Mouse (Mus musculus): ENCODE measurements around the gene Cxcl10. TPM values are rescaled to one million over a fixed set of nuclear protein-coding genes. Genes with fewer than 3 reads are reported as not detected.

The Cxcl10 gene
- polyA plus RNA-seq, 1 experiment from 2014 or later, result 0.38 TPM

GRCm38 (mm10) chr5:92349731-92350130, 1.0 kb upstream of the Cxcl10 start:
- Histone ChIP-seq H3K36me3 (replicated peaks; ENCODE audit: control insufficient read depth, insufficient read depth, low read depth, low read length) (no peaks in the 10 kb centered on the region), H3K27me3 (ENCODE audit: control insufficient read depth, insufficient read depth, low read length) (no peaks in the 10 kb centered on the region), H3K4me2 (ENCODE audit: low read depth, low read length) (no peak overlapping the region), H3K9ac (replicated peaks; ENCODE audit: low read length) (no peak overlapping the region), H3K4me1 (ENCODE audit: control insufficient read depth, insufficient read depth, low read length) (no peaks in the 10 kb centered on the region), H3K4me3 (ENCODE audit: low read depth, low read length) (no peak overlapping the region), H3K9me3 (replicated peaks; ENCODE audit: control insufficient read depth, low read length) (no peaks in the 10 kb centered on the region), H3K27ac (replicated peaks; ENCODE audit: low read depth, low read length) (no peak overlapping the region)
- WGBS, result 85% methylated on average over 7 of the region's 7 CpGs
- DNase-seq (ENCODE audit: low spot score) (no peak), ATAC-seq (replicated peaks; ENCODE audit: insufficient number of reproducible peaks, low FRiP score, low TSS enrichment, low read depth) (no peak)

DNA sequence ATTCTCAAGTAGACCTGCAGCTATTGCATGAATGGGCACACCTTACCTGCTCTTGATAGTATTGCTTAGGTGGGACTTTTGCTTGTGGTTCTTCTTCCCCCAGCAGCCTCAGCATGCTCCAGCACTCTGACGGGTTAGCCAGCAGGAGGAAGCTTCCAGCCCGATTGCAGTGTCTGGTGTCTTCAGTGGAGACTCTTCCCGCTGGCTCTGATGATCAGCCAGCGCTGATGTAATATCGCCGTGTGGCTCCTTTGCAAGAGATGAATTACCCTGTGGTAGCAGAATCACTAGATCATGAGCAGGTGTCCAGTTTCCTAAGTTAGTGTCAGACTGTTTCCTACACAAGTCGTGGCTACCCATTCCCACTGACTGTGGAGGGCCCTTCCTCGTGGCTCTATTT, 3.7 kb downstream of the Cxcl10 start:
- no peaks in the 10 kb centered on the region for H3K27me3 ChIP-seq (ENCODE audit: control insufficient read depth, insufficient read depth, low read length)
- no peaks in the 10 kb centered on the region for H3K36me3 ChIP-seq (replicated peaks; ENCODE audit: control insufficient read depth, insufficient read depth, low read depth, low read length)
- no peaks in the 10 kb centered on the region for H3K9me3 ChIP-seq (replicated peaks; ENCODE audit: control insufficient read depth, low read length)
- DNase-seq (ENCODE audit: low spot score), result no peak
- H3K27ac ChIP-seq (replicated peaks; ENCODE audit: low read depth, low read length), result no peak overlapping the region
- no peak overlapping the region for H3K4me3 ChIP-seq (ENCODE audit: low read depth, low read length)
- H3K4me2 ChIP-seq (ENCODE audit: low read depth, low read length), result no peak overlapping the region
- 84% methylated on average over 8 of the region's 8 CpGs for WGBS
- no peak overlapping the region for H3K9ac ChIP-seq (replicated peaks; ENCODE audit: low read length)
- H3K4me1 ChIP-seq (ENCODE audit: control insufficient read depth, insufficient read depth, low read length), result no peaks in the 10 kb centered on the region
- ATAC-seq (replicated peaks; ENCODE audit: insufficient number of reproducible peaks, low FRiP score, low TSS enrichment, low read depth), result no peak

DNA sequence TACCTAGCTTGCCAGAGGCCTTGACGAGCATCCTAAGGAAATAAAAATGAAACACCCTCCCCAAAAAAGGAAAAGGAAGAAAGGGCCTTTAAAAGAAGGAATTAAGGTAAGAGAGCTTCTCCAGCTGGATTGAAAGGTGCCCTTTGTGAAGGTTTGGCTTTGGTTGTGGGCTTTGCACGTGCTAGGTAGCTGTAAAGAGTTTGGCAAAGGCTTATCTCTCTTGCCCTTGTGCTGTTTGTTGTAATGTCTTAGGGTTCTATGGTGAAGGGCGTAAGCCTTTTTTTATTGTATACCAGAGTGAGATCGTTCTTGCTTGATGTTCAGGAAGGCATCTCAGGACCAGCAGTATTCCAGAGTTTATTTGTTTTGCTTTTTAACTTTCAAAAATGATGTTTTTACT, 8.1 kb downstream of the Cxcl10 start:
- Histone ChIP-seq H3K9me3 (replicated peaks; ENCODE audit: control insufficient read depth, low read length) (no peaks in the 10 kb centered on the region), H3K4me1 (ENCODE audit: control insufficient read depth, insufficient read depth, low read length) (no peaks in the 10 kb centered on the region), H3K4me3 (ENCODE audit: low read depth, low read length) (no peak overlapping the region), H3K4me2 (ENCODE audit: low read depth, low read length) (no peak overlapping the region), H3K27me3 (ENCODE audit: control insufficient read depth, insufficient read depth, low read length) (no peaks in the 10 kb centered on the region), H3K27ac (replicated peaks; ENCODE audit: low read depth, low read length) (no peak overlapping the region), H3K36me3 (replicated peaks; ENCODE audit: control insufficient read depth, insufficient read depth, low read depth, low read length) (no peaks in the 10 kb centered on the region), H3K9ac (replicated peaks; ENCODE audit: low read length) (no peak overlapping the region)
- no peak for DNase-seq (ENCODE audit: low spot score)
- no peak for ATAC-seq (replicated peaks; ENCODE audit: insufficient number of reproducible peaks, low FRiP score, low TSS enrichment, low read depth)
- 79% methylated on average over 4 of the region's 4 CpGs for WGBS

DNA sequence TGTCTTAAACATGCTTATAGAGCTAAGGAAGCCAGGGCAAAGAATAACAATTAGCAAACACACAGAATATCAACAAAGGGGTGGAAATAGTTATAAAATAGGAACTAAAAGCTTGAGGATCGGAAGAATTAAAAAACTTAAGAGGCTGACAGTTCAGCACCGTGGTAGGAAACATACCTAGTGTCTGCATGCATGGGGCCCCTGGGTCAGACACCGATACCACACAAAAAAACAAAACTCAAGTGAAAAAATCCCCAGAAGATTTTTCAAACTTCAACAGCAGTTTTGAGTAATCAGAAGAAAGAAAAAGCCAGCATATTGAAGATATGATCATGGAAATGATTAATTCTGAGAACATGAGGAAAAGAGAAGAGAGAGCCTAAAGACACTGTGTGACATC, 11.9 kb downstream of the Cxcl10 start:
- no peaks in the 10 kb centered on the region for H3K4me1 ChIP-seq (ENCODE audit: control insufficient read depth, insufficient read depth, low read length)
- no peaks in the 10 kb centered on the region for H3K36me3 ChIP-seq (replicated peaks; ENCODE audit: control insufficient read depth, insufficient read depth, low read depth, low read length)
- no peak overlapping the region for H3K27ac ChIP-seq (replicated peaks; ENCODE audit: low read depth, low read length)
- no peak overlapping the region for H3K4me2 ChIP-seq (ENCODE audit: low read depth, low read length)
- ATAC-seq (replicated peaks; ENCODE audit: insufficient number of reproducible peaks, low FRiP score, low TSS enrichment, low read depth) (no peak), DNase-seq (ENCODE audit: low spot score) (no peak)
- H3K27me3 ChIP-seq (ENCODE audit: control insufficient read depth, insufficient read depth, low read length), result no peaks in the 10 kb centered on the region
- no peak overlapping the region for H3K9ac ChIP-seq (replicated peaks; ENCODE audit: low read length)
- H3K9me3 ChIP-seq (replicated peaks; ENCODE audit: control insufficient read depth, low read length), result no peaks in the 10 kb centered on the region
- WGBS, result 82% methylated on average over 3 of the region's 3 CpGs
- H3K4me3 ChIP-seq (ENCODE audit: low read depth, low read length), result no peak overlapping the region

- Histone ChIP-seq H3K4me1 (ENCODE audit: control insufficient read depth, insufficient read depth, low read length) (no peaks in the 10 kb centered on the region), H3K36me3 (replicated peaks; ENCODE audit: control insufficient read depth, insufficient read depth, low read depth, low read length) (no peaks in the 10 kb centered on the region), H3K4me2 (ENCODE audit: low read depth, low read length) (no peak overlapping the region), H3K4me3 (ENCODE audit: low read depth, low read length) (no peak overlapping the region), H3K27ac (replicated peaks; ENCODE audit: low read depth, low read length) (no peak overlapping the region), H3K9ac (replicated peaks; ENCODE audit: low read length) (no peak overlapping the region), H3K27me3 (ENCODE audit: control insufficient read depth, insufficient read depth, low read length) (no peaks in the 10 kb centered on the region), H3K9me3 (replicated peaks; ENCODE audit: control insufficient read depth, low read length) (no peaks in the 10 kb centered on the region)
- DNase-seq (ENCODE audit: low spot score), result no peak
- 80% methylated on average over 9 of the region's 9 CpGs for WGBS
- no peak for ATAC-seq (replicated peaks; ENCODE audit: insufficient number of reproducible peaks, low FRiP score, low TSS enrichment, low read depth)
Observed at GRCm38 (mm10) chr5:92332359-92332840, 16.3 kb downstream of the Cxcl10 start.

DNA sequence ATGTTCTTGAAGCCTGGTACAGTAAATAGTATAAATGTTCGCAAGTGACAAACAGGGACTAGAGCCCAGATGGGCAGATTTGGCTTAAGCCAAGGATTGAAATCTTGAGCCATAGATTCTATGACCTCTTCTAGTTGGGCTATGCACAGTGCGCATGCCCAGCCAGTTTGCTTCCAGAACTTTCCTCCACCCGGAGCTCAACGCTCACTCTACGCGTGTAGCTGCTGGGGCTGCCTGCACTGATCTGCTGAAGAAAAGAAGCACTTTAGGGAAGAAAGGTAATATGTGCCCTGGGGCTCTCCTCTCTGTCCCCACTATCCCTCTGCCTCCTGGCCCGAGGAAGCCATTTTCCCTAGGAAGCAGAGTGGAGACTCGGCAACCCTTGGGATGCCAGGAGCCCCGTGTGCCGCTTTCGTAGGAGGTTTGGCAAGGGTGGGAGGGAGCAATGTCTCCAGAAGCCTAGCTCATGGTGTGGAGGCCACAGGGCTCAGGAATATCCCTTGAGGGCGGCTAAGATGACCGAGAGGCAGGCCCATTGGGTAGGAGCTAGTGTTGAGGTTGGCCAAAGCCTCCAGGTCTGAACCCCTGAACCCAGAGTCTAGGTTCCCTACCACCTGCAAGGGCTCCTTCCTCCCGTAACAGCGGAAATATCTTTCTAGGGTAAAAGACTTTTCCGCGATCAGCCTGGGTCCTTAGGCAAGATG, 16.9 kb downstream of the Cxcl10 start, which contains the start of gene Art3:
Gene Art3 (plus strand): TSS at position 193 of the 704 bp plus-strand sequence.
- ATAC-seq (replicated peaks; ENCODE audit: insufficient number of reproducible peaks, low FRiP score, low TSS enrichment, low read depth), result no peak
- Histone ChIP-seq H3K4me2 (ENCODE audit: low read depth, low read length) (no peak within 1 kb of the TSS), H3K4me3 (ENCODE audit: low read depth, low read length) (no peak within 1 kb of the TSS), H3K4me1 (ENCODE audit: control insufficient read depth, insufficient read depth, low read length) (no peaks in the 10 kb centered on the region), H3K27me3 (ENCODE audit: control insufficient read depth, insufficient read depth, low read length) (no peaks in the 10 kb centered on the region), H3K36me3 (replicated peaks; ENCODE audit: control insufficient read depth, insufficient read depth, low read depth, low read length) (no peaks in the 10 kb centered on the region), H3K9me3 (replicated peaks; ENCODE audit: control insufficient read depth, low read length) (no peaks in the 10 kb centered on the region), H3K9ac (replicated peaks; ENCODE audit: low read length) (no peak within 1 kb of the TSS), H3K27ac (replicated peaks; ENCODE audit: low read depth, low read length) (no peak within 1 kb of the TSS)
- WGBS, result 90% methylated on average over 17 of the region's 17 CpGs
- DNase-seq (ENCODE audit: low spot score), result no peak

DNA sequence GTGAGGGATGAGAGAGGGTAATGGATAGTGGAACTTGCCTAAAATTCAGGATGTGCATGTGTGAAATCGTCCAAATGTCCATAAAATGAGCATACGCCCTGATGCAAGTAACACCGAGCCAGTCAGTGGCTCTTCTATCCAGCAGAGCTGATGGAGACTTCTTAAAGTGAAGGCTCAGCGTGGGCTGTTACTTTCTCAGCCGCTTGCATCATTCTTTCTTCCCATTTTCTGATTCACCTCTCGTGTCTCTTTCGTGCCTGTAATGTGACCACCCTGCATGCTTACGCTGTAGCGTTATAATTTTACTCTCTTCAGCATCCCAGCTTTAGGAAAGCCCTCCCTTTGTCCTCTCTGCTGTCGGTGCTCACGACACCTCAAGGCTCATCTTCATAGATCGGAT, 17.6 kb downstream of the Cxcl10 start:
- Histone ChIP-seq H3K36me3 (replicated peaks; ENCODE audit: control insufficient read depth, insufficient read depth, low read depth, low read length) (no peaks in the 10 kb centered on the region), H3K4me1 (ENCODE audit: control insufficient read depth, insufficient read depth, low read length) (no peaks in the 10 kb centered on the region), H3K9ac (replicated peaks; ENCODE audit: low read length) (no peak overlapping the region), H3K27me3 (ENCODE audit: control insufficient read depth, insufficient read depth, low read length) (no peaks in the 10 kb centered on the region), H3K4me3 (ENCODE audit: low read depth, low read length) (no peak overlapping the region), H3K4me2 (ENCODE audit: low read depth, low read length) (no peak overlapping the region), H3K9me3 (replicated peaks; ENCODE audit: control insufficient read depth, low read length) (no peaks in the 10 kb centered on the region), H3K27ac (replicated peaks; ENCODE audit: low read depth, low read length) (no peak overlapping the region)
- DNase-seq (ENCODE audit: low spot score), result no peak
- 90% methylated on average over 12 of the region's 12 CpGs for WGBS
- ATAC-seq (replicated peaks; ENCODE audit: insufficient number of reproducible peaks, low FRiP score, low TSS enrichment, low read depth), result no peak

DNA sequence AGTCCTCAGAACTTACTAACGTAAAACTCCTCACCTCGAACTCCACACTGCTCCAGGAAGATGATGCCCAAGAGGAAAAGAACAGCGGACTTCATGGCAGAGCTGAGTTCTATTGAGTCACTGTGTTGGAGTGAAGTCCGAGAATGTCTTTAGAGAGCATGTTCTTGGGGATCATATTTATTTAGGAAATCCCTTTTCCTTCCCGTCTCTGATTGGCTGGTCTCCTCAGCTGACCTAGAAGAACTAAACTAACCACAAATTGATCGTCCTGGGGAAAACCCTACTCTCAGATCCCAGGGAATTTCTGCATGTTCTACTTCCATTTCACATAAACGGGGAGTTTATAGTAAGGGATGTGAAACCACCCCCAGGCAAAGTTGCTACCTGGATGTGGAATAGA, 20.8 kb downstream of the Cxcl10 start, which contains the start of gene Cxcl9:
Gene Cxcl9 (minus strand): TSS at position 151 of the 400 bp plus-strand sequence.
- DNase-seq (ENCODE audit: low spot score), result no peak
- Histone ChIP-seq H3K4me3 (ENCODE audit: low read depth, low read length) (no peak within 1 kb of the TSS), H3K4me2 (ENCODE audit: low read depth, low read length) (no peak within 1 kb of the TSS), H3K27me3 (ENCODE audit: control insufficient read depth, insufficient read depth, low read length) (no peaks in the 10 kb centered on the region), H3K9me3 (replicated peaks; ENCODE audit: control insufficient read depth, low read length) (no peaks in the 10 kb centered on the region), H3K4me1 (ENCODE audit: control insufficient read depth, insufficient read depth, low read length) (no peaks in the 10 kb centered on the region), H3K9ac (replicated peaks; ENCODE audit: low read length) (no peak within 1 kb of the TSS), H3K36me3 (replicated peaks; ENCODE audit: control insufficient read depth, insufficient read depth, low read depth, low read length) (no peaks in the 10 kb centered on the region), H3K27ac (replicated peaks; ENCODE audit: low read depth, low read length) (no peak within 1 kb of the TSS)
- 77% methylated on average over 7 of the region's 7 CpGs for WGBS
- ATAC-seq (replicated peaks; ENCODE audit: insufficient number of reproducible peaks, low FRiP score, low TSS enrichment, low read depth), result no peak

Measured in embryonic facial prominence, embryonic 11.5 days (tissue).